Mouse (Mus musculus): ENCODE data around the gene S100pbp. TPM values are rescaled to one million over a fixed set of nuclear protein-coding genes. Genes with fewer than 3 reads are reported as not detected.

Gene S100pbp
- 10 to 100 TPM; 37.8 to 41.2 TPM for total RNA-seq (2021)

DNA sequence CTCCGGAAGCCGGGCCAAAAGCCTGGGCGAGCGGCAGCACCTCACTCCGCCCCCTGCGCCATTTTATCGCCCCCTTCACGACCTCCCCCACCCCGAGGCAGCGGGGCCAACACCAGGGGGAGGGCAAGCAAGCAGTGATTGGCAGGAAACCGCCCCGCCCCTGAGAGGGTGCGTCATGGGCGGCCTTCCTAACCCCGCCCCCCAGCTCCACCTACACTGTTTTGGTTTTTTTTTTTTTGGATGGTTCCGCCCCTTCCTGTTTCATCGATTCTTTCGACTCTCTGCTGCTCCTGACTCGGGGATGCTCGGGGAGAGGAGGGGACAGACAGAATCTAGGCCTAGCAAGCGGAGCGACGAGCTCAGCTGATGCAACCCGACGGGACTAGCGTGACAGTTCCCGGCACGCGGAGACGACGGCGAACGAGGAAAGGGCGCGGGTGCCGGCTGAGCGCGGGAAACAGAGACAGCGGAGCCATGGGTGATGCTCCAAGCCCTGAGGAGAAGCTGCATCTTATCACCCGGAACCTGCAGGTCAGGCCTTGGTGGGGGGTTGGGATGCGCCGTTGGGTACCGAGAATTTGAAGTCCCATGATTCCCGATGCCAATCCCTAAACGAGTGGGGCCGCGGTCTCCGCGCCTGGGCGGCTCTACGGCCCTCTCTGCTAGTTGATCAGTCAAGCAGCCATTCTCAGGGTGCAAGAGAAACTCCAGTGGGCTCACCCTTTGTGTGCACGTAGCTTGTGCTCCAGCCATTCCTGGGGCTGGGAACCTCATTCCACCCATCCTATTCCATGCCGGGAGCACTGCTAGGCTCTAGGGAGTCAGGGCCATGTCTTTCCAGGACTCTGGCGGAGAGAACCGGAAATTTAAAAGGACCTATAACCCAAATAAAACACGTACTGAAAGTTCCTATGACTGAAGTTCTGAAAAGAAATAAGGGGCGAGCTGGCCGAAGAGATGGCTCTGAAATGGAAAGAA lies at the start of gene S100pbp, which contains the start of gene Yars:
Gene S100pbp (minus strand): TSS at position 186 of the 978 bp plus-strand sequence.
Gene Yars (plus strand): TSS at position 219 of the 978 bp plus-strand sequence.
- intact Hi-C loops (cut with DNase I) = loop anchor here (5.0 to 10.0 kb wide), 2 partner anchors 58 to 225 kb away; partner anchors contain the start of gene Azin2
- peak; percentile 95 to 97 for DNase-seq (ENCODE audit: low spot score in 2 of 2)

DNA sequence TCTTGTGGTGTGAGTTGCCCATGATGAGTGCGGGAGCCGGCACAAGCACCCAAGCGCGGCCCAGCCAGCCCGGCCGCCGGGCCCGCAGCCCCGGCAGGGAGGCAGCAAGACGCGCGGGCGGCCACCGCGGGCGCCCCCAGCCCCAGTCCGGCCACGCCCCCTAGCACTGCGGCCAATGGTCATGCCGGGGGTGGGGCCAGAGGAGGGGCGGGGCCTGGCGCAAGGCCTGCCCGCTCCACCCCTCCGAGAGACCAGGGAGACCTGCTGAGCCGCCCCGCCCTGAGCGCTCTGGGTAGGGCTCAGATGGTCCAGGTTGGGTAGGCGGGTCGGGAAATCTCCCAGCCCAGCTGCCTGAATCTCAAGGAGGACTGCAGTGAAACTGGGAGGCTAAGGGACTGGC lies 49.5 kb upstream of the S100pbp start:
- DNase-seq (ENCODE audit: low spot score in 2 of 2) = peak; percentile 67 to 81
- intact Hi-C loops (cut with DNase I) = loop anchor here (2.0 kb wide), 1 partner anchor 24 kb away; no protein-coding TSS in a partner anchor

DNA sequence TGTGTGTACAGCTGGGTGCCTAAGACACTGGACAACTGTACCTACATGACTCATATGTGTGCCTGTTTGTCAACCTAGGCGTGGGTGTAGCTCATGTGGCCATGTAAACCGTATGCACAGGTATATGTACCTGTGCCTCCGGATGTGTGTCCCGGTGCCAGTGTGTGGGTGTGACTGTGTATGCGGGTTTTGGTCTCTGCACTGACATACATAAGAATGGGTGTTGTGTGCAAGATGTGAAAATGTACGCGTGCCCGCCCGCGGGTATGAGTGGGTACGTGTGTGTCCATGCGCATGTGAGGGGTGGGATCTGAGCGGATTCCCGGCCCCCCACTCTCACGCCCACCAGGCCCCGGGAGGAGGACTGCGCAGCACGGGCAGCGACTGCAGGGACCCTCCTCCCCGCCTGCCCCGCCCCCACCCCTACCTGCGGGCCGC lies 49.1 kb upstream of the S100pbp start:
- intact Hi-C loops (cut with DNase I) = loop anchor here (2.0 kb wide), 1 partner anchor 24 kb away; no protein-coding TSS in a partner anchor

DNA sequence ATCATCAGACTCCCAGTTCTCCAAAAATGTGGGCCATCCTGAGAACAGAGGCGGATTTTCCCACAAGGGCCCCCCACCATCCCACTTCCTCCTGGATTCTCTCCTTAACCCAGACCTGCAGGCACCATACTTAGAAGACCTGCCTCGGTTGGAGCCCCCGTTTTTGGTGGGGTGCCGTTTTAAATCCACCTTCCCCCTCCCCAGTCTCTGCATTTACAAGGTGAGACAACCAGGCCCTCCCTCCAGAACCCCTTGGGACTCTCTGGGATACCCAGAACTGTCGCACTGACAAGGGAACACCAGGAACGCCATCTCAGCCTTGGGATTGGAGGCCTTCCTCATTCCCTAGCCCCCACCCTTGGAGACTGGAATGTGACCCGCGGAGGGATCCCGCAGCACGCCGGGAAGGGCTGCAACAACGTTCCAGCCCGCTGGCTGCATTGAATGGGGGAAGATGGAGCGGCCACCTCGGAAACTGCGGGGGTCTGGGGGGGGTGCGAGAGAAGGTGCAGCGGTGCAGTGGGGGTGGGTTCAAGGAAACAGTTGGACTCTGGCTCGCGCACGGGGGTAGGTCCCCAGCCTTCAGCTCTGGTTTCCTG lies 48.4 kb upstream of the S100pbp start:
- intact Hi-C loops (cut with DNase I) = loop anchor here (2.0 kb wide), 1 partner anchor 25 kb away; no protein-coding TSS in a partner anchor

More for the DNA sequence above, 49.1 kb upstream of the S100pbp start:
- peak; percentile 42 to 51 for DNase-seq (ENCODE audit: low spot score in 2 of 2)

DNA sequence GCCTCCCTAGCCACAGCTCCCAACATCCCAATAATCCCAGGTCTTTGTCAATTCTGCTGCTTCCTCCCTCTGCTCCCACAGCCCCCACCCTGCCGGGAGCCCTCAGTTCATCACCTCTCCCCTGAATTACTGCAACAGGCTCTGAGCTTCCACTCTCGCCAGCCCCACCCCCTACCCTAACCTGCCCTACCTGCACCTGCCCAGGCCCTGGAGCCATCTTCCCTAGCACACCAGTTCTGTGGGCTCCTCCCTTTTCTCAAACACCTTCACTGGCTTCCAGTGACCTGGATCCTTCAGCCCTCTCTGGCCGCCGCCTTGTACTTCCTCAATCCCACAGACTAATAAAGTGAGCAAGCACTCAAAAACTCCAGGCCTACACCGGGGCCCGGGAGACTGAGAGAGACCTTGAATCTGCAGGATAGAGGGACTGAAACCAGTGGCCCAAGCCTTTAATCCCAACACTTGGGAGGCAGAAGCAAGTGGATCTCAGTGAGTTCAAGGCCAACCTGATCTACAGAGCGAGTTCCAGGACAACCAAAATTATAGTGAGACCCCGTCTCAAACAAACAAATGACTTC lies 46.8 kb upstream of the S100pbp start:
- DNase-seq (ENCODE audit: low spot score in 2 of 2) = no peak
- intact Hi-C loops (cut with DNase I) = no loop called here

More for the DNA sequence above, 48.4 kb upstream of the S100pbp start:
- DNase-seq (ENCODE audit: low spot score in 2 of 2) = peak in 1 of 2 experiments; percentile 40

DNA sequence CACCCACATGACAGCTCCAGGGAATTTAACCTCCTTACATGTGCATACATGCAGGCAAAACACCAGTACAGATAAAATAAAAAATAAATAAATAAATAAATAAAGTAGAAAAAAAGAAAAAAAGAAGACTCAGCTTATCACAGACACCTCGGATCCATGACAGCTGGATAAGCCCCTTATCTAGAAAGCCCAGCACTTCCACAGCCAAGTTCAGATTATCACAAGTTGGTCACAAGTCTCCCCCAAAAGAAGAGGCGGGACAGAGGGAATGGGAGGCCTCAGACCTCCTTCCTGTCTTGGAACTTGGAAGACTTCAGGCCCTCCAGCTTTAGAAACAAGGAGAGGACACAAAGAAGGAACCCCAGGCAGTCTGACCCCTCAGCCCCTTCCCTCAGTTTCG lies 45.6 kb upstream of the S100pbp start:
- intact Hi-C loops (cut with DNase I) = no loop called here
- no peak for DNase-seq (ENCODE audit: low spot score in 2 of 2)

DNA sequence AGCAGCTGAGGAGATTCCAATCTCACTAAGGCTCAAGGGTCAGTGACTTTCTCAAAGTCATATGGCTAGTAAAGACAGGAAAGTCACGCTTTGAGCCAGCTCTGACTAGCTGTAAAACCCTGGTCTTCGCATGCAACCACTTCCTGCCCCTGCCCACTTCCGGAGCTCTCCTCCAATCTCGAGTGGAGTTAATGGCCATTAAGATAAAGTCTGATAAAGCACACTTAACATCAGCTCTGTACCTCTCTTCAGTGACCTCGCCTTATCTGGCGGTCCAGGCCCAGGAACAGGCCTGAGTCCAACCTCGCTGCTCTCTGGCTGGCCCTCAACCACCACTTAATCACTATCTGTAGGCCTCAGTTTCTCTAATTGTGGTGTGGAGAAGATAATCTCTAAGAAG lies 45.0 kb upstream of the S100pbp start:
- intact Hi-C loops (cut with DNase I) = no loop called here
- no peak for DNase-seq (ENCODE audit: low spot score in 2 of 2)

DNA sequence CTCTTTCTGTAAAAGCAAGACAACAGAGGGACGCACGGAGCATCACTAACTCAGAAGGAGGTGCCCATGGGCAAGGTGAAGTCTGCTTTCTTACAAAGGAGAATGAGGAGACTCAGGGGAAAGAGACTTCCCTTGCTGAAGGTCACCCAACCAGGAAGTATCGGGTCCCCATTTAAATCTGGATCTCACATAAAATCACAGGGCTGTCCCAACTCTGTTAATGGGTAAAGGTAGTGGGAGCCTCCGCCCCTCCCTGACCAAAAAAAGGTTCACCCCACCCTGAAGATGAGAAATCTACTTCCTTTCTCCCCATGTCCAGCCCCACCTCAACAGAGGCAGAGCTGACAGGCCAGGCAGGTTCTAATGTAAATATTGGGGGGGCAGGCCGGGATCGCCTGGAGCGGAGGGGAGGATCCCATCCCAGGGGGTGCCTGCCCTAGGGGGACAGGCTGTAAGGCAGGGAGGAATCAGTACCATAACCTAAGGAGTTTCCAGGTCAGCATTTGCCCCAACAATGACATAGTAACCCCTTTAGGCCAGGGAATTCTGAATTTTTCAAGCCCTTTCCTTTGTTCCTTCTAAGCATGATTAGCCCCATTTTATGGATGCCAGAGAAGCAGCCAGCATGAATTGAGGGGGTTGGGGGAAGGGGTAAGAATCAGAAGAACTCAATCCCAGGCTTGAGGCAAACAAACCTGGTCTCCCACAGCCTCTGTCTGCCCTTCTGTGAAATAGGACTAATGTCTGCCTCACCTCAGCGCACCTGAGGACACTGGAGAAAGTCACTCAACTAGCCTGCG lies 43.2 kb upstream of the S100pbp start:
- intact Hi-C loops (cut with DNase I) = no loop called here
- no peak for DNase-seq (ENCODE audit: low spot score in 2 of 2)

DNA sequence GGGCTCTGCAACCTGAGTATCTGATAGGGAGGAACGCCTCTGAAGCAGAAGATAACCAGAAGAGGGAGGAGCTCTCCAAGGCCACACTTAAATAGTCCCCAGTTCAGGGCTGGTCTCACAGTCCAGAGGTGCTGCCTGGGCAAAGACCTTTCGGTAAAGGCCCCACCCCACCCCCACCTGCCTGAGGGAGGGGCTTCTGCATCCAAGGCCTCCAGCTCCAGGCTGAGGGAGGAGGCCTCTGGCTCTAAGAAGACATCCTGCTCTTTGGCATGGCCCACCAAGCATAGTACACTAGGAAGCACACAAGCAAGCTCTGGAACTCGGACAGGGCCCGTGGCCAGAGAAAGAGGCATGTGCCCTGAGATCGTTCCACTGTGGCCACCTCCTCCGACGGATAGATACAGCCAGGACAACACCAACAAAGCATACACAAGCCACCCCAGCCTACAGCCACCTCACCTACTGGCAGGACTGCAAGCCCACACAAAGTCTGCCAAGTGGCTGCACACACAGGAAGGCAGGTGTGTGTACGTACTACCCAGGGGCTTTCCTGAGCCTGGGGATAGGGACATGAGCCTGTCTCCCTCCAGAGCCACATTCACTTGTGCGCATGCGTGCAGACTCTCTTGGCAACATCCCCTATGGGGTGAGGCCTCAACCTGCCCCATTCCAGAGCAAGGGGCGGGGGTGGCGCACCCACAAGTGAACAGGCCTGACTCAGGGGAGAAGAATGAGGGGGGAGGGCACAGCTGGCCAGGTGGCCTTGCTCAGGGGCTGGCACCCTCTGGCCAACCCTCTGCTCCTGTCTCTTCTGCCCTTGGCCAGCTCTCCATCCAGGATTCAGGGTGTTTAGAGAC lies 42.3 kb upstream of the S100pbp start:
- DNase-seq (ENCODE audit: low spot score in 2 of 2) = no peak
- intact Hi-C loops (cut with DNase I) = no loop called here

DNA sequence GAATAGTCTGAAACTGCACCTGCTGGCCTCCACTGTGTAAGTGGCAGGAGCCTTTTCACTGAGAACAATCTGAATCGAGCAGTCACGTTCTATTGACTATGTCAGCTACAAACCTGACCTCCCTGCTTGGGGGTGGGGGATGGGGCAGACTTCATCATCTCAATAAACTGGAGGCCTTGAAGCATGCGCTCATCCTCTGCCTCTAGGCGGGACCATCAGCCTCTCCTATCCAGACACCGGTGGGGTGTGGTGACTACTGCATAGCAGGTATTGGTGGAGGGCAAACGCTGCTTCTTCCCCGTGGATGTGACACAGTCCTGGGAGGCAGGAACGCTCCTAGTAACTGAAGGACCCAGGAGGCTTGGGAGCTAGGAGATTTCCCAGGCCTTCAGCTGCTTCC lies 41.4 kb upstream of the S100pbp start:
- DNase-seq (ENCODE audit: low spot score in 2 of 2) = no peak
- intact Hi-C loops (cut with DNase I) = no loop called here

DNA sequence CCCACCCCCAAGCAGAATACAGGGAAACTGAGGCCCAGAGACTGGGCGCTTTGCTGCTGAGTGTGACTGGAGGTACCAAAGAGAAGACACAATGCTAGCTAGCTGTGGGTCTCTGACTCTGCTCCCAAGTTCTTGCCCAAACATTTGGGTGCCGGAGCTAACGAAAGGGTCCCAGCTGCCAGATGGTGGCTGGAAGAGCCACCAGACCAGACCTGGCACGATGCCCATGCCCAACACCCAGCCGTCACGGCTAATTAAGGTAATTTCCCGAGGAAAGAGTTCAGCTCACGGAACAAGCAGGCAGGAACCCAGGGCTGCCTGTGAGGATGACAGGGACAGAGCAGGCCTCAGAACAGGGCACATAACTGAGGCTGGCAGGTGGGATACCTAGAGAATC lies 38.5 kb upstream of the S100pbp start:
- intact Hi-C loops (cut with DNase I) = no loop called here

DNA sequence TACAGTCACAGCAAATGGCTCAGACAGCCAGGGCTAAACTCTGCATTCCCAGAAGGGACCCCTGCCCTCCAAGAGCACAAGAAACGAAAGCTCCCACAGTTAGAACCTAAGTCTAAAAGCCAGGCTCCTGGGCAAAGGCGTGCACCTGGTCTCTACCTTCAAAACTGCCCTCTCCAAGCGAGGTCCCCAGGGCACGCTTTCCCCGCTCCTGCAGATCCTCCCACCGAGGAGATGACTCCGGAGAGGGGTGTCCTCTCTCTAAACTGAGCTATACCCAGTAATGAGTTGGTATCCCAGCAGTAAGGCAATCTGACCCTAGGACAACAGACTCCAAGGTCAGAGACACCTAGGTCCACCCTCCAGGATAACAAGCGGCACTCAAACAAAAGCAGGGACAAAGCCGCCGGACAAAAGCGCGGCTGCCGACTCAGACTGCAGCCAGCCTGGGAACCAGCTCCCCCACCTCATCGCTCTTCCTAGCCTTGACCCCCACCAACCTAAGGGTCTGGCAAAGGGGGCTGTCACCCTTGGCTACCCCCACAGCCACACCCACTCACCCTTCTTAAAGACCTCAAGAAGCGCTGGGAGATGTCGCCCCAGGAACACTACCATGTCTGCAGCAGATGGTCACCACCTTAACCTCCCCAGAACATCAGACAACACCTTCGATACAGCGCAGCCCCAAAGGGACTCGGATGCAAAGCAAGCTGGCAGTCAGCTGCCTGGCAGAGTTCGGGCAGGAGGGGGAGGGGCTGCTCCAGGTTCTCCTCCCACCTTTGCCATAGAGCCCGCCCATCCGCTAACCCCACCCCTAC lies 37.9 kb upstream of the S100pbp start:
- intact Hi-C loops (cut with DNase I) = no loop called here
- DNase-seq (ENCODE audit: low spot score in 2 of 2) = no peak

More for the DNA sequence above, 38.5 kb upstream of the S100pbp start:
- DNase-seq (ENCODE audit: low spot score in 2 of 2) = no peak

DNA sequence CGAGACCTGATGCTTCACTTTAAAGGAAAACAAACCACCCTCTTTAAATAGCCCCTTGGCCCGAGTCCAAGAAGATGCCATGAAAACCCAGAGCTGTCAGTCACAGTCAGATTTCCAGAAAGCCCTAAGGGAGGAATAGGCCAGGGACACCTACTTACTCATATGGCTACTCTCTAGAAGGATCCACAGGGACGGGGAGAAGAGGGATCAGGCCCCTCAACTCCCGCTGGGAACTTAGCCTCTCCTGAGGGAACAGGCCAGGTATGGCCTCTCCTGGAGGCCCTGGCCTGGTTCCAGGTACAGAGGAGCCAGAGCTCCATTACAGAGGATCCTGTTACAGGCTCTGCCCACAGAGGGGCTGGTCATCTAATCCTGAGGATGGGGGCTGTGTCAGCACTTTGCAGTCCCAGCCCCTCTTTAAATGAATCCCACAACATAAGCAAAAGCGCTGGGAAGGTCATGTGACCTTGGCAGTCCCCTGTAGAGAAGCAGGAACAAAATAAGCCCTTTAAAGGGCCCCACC lies 37.0 kb upstream of the S100pbp start:
- intact Hi-C loops (cut with DNase I) = no loop called here

DNA sequence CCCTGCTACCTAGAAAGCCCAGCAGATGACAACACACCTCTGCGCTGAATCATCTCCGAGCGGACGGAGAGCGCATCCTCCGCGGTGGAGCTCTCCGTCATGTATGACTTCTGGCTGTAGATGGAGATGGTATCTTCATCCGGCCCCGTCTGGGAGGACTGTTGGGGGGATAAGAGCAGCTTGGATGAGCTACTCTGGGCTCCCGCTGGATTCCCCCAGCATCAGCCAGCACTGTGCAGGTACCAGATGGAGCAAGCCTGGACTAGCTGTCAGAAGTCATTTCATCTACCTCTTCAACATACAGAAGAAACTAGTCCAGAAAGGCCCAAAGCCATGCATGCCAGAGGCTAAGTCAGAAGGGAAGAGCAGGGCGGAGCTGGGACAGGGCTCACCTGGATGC lies 35.8 kb upstream of the S100pbp start:
- intact Hi-C loops (cut with DNase I) = no loop called here
- no peak for DNase-seq (ENCODE audit: low spot score in 2 of 2)

More for the DNA sequence above, 37.0 kb upstream of the S100pbp start:
- DNase-seq (ENCODE audit: low spot score in 2 of 2) = no peak

DNA sequence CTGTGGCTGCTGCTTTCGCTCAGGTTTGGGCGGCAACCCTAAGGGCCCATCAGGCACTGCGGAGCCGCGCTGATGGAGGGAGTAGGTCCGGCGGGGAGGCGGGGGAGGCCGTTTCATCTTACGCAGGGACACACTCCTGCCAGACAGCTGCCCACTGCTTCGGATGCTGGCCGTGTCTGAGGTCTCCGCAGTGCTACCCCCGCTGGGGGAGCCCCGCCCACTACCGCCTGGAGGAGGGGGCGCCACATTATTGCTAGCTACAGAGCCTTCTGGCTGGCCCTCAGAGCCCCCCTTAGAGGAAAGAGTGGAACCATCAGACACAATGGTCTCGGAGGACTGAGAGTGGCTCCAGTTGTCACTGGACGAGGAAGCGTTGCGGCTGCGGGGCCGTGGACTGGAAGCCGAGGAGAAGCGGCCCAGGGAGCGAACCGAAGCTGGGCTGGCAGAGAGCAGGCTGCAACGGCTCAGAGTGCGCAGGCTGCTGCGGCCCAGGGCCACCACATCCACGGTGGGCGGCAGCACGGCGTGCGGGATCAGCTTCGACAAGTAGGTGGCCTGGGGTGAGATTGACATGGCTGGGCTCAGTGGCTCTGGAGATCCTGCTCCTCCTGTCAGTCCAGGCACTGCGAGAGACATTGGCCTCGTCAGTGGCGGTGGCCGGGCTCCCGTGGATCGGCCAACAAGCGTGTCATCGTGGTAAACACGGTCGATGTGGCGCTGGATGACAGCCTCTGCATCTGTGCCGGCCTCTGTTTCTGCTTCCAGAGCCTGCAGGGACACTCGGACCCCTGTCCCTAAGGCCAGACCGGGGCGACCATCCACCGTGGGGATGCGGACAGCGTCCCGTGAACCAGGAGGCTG lies 34.1 kb upstream of the S100pbp start:
- DNase-seq (ENCODE audit: low spot score in 2 of 2) = no peak
- intact Hi-C loops (cut with DNase I) = no loop called here

Data from left cerebral cortex, postnatal 25 days (tissue).